Mouse (Mus musculus) liver, embryonic 16.5 days (tissue): ENCODE data around the gene 1500009L16Rik. TPM values are rescaled to one million over a fixed set of nuclear protein-coding genes. Genes with fewer than 3 reads are reported as not detected.

ENCODE experiments used
- polyA plus RNA-seq: library from polyadenylated mRNA; unstranded; fragments of >200 nt; fragmentation: Nextera tagmentation; extraction: Ambion mirVana; gene quantifications from 2 replicates; pipeline ENCODE4 v1.2.1, GENCODE M21; 2015

The 1500009L16Rik gene
- polyA plus RNA-seq, 1 experiment from 2014 or later = 1.0 TPM

Other genes starting within 250 kb of the 1500009L16Rik start
- gene Aldh1l2, start 188.7 kb upstream of the 1500009L16Rik start, polyA plus RNA-seq = 0.36 and 0.44 TPM in 2 replicates
- 9.2 and 10.0 TPM in 2 replicates for gene Washc4, start 179.1 kb upstream of the 1500009L16Rik start, polyA plus RNA-seq
- 15.2 and 15.9 TPM in 2 replicates for gene Appl2, start 74.1 kb upstream of the 1500009L16Rik start, polyA plus RNA-seq